Mouse (Mus musculus) midbrain, embryonic 11.5 days (tissue): ENCODE data around the gene Myh8. TPM values are rescaled to one million over a fixed set of nuclear protein-coding genes. Genes with fewer than 3 reads are reported as not detected.

Experiments
- ATAC-seq: fragments of 200-750 bp; cut with Nextera tagmentation; 2 replicates; pipeline ENCODE4 v1.8.0; 2017; ENCODE audit warnings: moderate TSS enrichment, moderate library complexity; ENCODE audit not compliant: low FRiP score
- DNase-seq: peaks from one replicate; pipeline ENCODE4 v3.0.0; 2015; ENCODE audit warnings: low spot score; ENCODE audit errors: missing footprints
- H3K27ac ChIP-seq: fragments of 300-500 bp; sonication (generic); 2 replicates; pipeline ENCODE4 v1.5.1; 2014; ENCODE audit warnings: low read depth, low read length
- H3K27me3 ChIP-seq: fragments of 300-500 bp; sonication (generic); 2 replicates; pipeline ENCODE4 v1.6.1; 2014; ENCODE audit warnings: mild to moderate bottlenecking, low read length, moderate library complexity, mixed read lengths; ENCODE audit not compliant: control insufficient read depth, insufficient read depth
- H3K36me3 ChIP-seq: fragments of 300-500 bp; sonication (generic); 2 replicates; pipeline ENCODE4 v1.6.1; 2014; ENCODE audit warnings: mild to moderate bottlenecking, low read length, moderate library complexity, mixed read lengths; ENCODE audit not compliant: control insufficient read depth, insufficient read depth
- H3K4me1 ChIP-seq: fragments of 300-500 bp; sonication (generic); 2 replicates; pipeline ENCODE4 v1.6.1; 2014; ENCODE audit warnings: low read length; ENCODE audit not compliant: control insufficient read depth, insufficient read depth
- H3K4me2 ChIP-seq: fragments of 300-500 bp; sonication (generic); 2 replicates; pipeline ENCODE4 v1.6.1; 2014; ENCODE audit warnings: mild to moderate bottlenecking, moderate library complexity
- H3K4me3 ChIP-seq: fragments of 300-500 bp; sonication (generic); 2 replicates; pipeline ENCODE4 v1.5.1; 2014; ENCODE audit warnings: low read depth, low read length
- H3K9ac ChIP-seq: fragments of 300-500 bp; sonication (generic); 2 replicates; pipeline ENCODE4 v1.6.1; 2014; ENCODE audit warnings: low read length
- H3K9me3 ChIP-seq: fragments of 300-500 bp; sonication (generic); 2 replicates; pipeline ENCODE4 v1.6.1; 2016; ENCODE audit warnings: low read length; ENCODE audit not compliant: control insufficient read depth
- WGBS: fragments of 180-500 bp; shearing (Covaris S2); extraction: QIAGEN DNeasy Blood & Tissue Kit; methylation state at CpG from one replicate; pipeline ENCODE4 v1.1.7; 2014; 5-methylcytosine and 5-hydroxymethylcytosine counted together
- polyA plus RNA-seq: library from polyadenylated mRNA; unstranded; fragments of >200 nt; fragmentation: Nextera tagmentation; extraction: Ambion mirVana; gene quantifications from 2 replicates; pipeline ENCODE4 v1.2.1, GENCODE M21; 2014

Gene Myh8
- polyA plus RNA-seq, result not detected in 2 replicates

- WGBS, result 89% methylated on average over 10 of the region's 10 CpGs
- DNase-seq (no peak), ATAC-seq (no peak)
- Histone ChIP-seq H3K9me3 (no peaks in the 10 kb centered on the region), H3K9ac (no peak within 1 kb of the TSS), H3K27me3 (no peaks in the 10 kb centered on the region), H3K4me3 (no peak within 1 kb of the TSS), H3K4me2 (no peak within 1 kb of the TSS), H3K4me1 (no peaks in the 10 kb centered on the region), H3K27ac (no peak within 1 kb of the TSS), H3K36me3 (no peaks in the 10 kb centered on the region)
Observed at GRCm38 (mm10) chr11:67276601-67277174, at the start of gene Myh8. Myh8 (plus strand) TSS chr11:67277124.

DNA sequence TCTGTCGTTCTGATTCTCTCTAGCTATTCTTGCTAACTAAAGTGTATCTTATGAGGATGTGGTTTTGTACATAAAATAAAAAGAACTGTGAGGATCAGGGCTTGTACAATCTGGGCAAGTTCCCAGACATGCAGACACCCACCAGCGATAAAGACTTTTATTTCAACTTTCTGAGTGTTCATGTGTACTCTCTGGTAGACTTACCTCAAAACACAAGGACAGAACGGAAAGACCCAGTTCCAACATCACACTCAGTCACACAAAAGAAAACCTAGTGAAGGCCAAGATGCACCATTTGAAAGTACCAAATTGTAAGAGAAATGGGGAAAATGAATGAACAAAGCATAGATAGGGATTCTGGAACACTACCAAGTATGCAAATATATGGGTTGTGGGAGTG lies 48.2 kb upstream of the Myh8 start:
- no peak overlapping the region for H3K4me3 ChIP-seq
- WGBS, result 92% methylated on average over 3 of the region's 3 CpGs
- no peaks in the 10 kb centered on the region for H3K27me3 ChIP-seq
- no peak overlapping the region for H3K4me2 ChIP-seq
- DNase-seq (no peak), ATAC-seq (no peak)
- H3K27ac ChIP-seq, result no peak overlapping the region
- no peaks in the 10 kb centered on the region for H3K36me3 ChIP-seq
- no peaks in the 10 kb centered on the region for H3K9me3 ChIP-seq
- no peak overlapping the region for H3K9ac ChIP-seq
- no peaks in the 10 kb centered on the region for H3K4me1 ChIP-seq

- H3K27ac ChIP-seq, result no peak overlapping the region
- H3K4me1 ChIP-seq, result no peaks in the 10 kb centered on the region
- no peak overlapping the region for H3K4me2 ChIP-seq
- no peak overlapping the region for H3K9ac ChIP-seq
- H3K4me3 ChIP-seq, result no peak overlapping the region
- no peaks in the 10 kb centered on the region for H3K36me3 ChIP-seq
- WGBS, result 89% methylated on average over 5 of the region's 5 CpGs
- no peaks in the 10 kb centered on the region for H3K9me3 ChIP-seq
- no peak for ATAC-seq
- H3K27me3 ChIP-seq, result no peaks in the 10 kb centered on the region
- DNase-seq, result no peak
Observed at GRCm38 (mm10) chr11:67229166-67229565, 47.8 kb upstream of the Myh8 start.

DNA sequence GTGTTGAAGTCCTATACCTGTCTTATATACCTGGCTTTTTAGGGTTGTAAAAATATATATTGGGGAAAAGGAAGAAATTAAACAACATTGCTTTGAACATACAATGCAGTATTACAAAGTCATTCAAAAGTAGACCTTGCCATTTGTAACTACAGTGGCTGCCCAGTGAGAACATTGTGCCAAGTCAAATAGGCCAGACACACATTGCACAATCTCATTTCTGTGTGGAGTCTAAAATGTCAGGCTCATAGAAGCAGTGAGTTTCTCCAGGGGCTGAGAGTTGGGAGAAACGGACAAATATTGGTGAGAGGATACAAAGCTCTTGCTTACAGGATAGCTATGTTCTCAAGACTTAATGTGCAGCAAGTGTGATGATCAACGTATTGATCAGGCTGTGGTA lies 47.0 kb upstream of the Myh8 start:
- Histone ChIP-seq H3K36me3 (no peaks in the 10 kb centered on the region), H3K4me3 (no peak overlapping the region), H3K27me3 (no peaks in the 10 kb centered on the region), H3K4me2 (no peak overlapping the region), H3K27ac (no peak overlapping the region), H3K9me3 (no peaks in the 10 kb centered on the region), H3K4me1 (no peaks in the 10 kb centered on the region), H3K9ac (no peak overlapping the region)
- DNase-seq (no peak), ATAC-seq (no peak)
- 89% methylated on average over 2 of the region's 2 CpGs for WGBS

DNA sequence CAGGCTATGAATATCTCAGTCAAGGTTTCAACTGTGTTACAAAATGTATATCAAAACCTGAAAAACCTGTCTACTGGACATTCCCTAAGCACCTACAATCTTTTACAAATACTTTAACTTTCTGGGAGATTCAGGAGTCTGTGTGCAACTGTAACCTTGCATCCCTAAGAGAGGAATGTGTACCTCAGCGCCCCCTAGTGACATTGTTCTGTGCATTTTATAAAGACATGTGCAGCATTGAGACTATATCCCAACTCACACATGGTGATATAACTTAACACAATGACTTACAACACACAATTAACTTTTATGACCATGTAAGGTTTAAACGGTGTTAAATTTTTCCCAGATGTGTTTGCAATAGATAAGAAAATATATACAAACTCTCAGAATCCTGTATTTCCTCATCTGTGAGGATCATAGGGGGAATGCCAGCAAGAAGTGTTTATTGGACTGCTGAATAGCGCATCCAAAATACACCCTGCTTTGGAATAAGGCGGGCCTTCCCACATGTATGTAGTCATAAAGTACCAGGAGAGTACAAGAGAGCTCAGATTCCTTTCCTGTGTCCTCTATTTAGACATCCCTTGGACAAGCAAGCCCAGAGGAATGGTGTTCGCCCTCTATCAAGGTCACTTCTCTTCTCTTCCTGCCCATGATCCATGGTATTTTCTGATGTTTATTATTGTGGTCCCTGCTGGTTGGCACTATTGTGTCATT lies 41.1 kb upstream of the Myh8 start:
- Histone ChIP-seq H3K27me3 (no peaks in the 10 kb centered on the region), H3K4me1 (no peaks in the 10 kb centered on the region), H3K36me3 (no peaks in the 10 kb centered on the region), H3K9ac (no peak overlapping the region), H3K4me3 (no peak overlapping the region), H3K9me3 (no peaks in the 10 kb centered on the region), H3K4me2 (no peak overlapping the region), H3K27ac (no peak overlapping the region)
- peak; percentile 85 for DNase-seq
- no peak for ATAC-seq
- WGBS, result 65% methylated on average over 5 of the region's 5 CpGs

- no peak for DNase-seq
- Histone ChIP-seq H3K36me3 (no peaks in the 10 kb centered on the region), H3K27ac (no peak overlapping the region), H3K27me3 (no peaks in the 10 kb centered on the region), H3K4me2 (no peak overlapping the region), H3K9me3 (no peaks in the 10 kb centered on the region), H3K9ac (no peak overlapping the region), H3K4me1 (no peaks in the 10 kb centered on the region), H3K4me3 (no peak overlapping the region)
- ATAC-seq, result no peak
- 89% methylated on average over 9 of the region's 9 CpGs for WGBS
Observed at GRCm38 (mm10) chr11:67236799-67237198, 40.1 kb upstream of the Myh8 start.

DNA sequence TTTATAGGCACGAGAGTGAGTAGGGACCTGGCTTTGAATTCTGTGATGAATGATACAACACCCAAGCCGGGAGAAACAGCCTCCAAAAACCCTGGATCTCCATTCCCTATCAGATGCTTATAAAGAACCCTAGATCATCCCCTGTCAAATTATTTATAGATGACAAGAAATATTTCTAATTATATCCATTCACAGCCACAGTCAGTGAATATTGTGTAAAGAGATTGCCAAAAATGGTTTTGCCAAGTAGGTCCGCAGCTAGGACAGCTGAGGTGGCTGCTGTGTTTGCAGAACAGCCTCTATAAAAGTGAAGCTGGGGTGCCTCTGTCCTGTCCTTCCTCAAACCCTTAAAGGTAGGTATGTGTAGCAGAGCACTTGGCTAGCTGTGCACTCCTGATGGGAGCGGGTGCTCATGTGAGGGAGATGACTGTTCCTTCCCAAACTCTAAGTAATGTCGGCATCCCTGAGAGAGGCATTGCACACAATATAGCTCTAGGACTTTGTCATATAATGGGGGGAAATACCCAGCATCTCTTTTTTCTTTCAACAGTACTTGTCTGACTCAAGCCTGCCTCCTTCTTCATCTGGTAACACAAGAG lies 39.3 kb upstream of the Myh8 start, which contains the start of gene Myh4:
Gene Myh4 (plus strand): TSS at position 549 of the 599 bp plus-strand sequence.
- Histone ChIP-seq H3K9ac (no peak within 1 kb of the TSS), H3K4me2 (no peak within 1 kb of the TSS), H3K27me3 (no peaks in the 10 kb centered on the region), H3K36me3 (no peaks in the 10 kb centered on the region), H3K4me3 (no peak within 1 kb of the TSS), H3K4me1 (no peaks in the 10 kb centered on the region), H3K9me3 (no peaks in the 10 kb centered on the region), H3K27ac (no peak within 1 kb of the TSS)
- ATAC-seq (no peak), DNase-seq (no peak)
- 82% methylated on average over 5 of the region's 5 CpGs for WGBS

GRCm38 (mm10) chr11:67241051-67241450 lies 35.9 kb upstream of the Myh8 start:
- WGBS, result 97% methylated on average over 6 of the region's 6 CpGs
- Histone ChIP-seq H3K4me3 (no peak overlapping the region), H3K27me3 (no peaks in the 10 kb centered on the region), H3K4me2 (no peak overlapping the region), H3K36me3 (no peaks in the 10 kb centered on the region), H3K9me3 (no peaks in the 10 kb centered on the region), H3K27ac (no peak overlapping the region), H3K4me1 (no peaks in the 10 kb centered on the region), H3K9ac (no peak overlapping the region)
- DNase-seq (no peak), ATAC-seq (no peak)

GRCm38 (mm10) chr11:67253691-67254090 lies 23.2 kb upstream of the Myh8 start:
- no peak for ATAC-seq
- Histone ChIP-seq H3K9ac (no peak overlapping the region), H3K4me3 (no peak overlapping the region), H3K4me2 (no peak overlapping the region), H3K27me3 (no peaks in the 10 kb centered on the region), H3K27ac (no peak overlapping the region), H3K4me1 (no peaks in the 10 kb centered on the region), H3K9me3 (no peaks in the 10 kb centered on the region), H3K36me3 (no peaks in the 10 kb centered on the region)
- WGBS, result 85% methylated on average over 4 of the region's 4 CpGs
- DNase-seq, result no peak
